Mouse (Mus musculus) urinary bladder, postnatal 4 days (tissue): ENCODE results near the gene Casp3.
"Not testable (repeated sequence)": the region's sequence is repeated elsewhere in the genome, so short reads cannot be mapped to it uniquely, and the experiment has no call there.

Source experiments
- DNase-seq, 2 experiments: peaks; one replicate each; pipeline ENCODE4 v3.0.0; 2021 to 2022; ENCODE audit warnings: low spot score in 2 of 2

Gene Casp3

GRCm38 (mm10) chr8:46616879-46617689 lies at the start of gene Casp3, which contains the start of gene Primpol:
Gene Casp3 (plus strand): TSS chr8:46617291.
Gene Primpol (minus strand): TSS chr8:46617212.
- DNase-seq, result peak; percentile 95 to 96

- no peak for DNase-seq
Observed at GRCm38 (mm10) chr8:46567946-46568345, 49.1 kb upstream of the Casp3 start.

DNA sequence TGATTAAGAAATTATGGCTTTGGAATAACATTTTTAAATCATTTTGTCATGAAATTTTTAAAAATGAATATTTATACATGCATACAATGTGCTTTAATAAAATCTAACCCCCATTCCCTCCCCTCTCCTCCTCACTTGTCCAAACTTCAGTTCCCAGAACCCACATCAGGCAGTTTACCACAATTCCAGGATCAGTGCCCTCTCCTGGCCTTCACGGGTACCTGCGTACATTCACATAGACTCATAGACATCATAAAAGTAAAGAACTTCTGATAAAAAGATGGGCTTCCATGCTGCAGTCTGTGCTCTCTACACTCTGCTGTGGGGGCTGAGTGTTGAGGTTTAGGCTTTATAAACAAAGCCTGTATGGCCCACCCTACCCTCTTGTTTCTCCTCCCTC lies 48.1 kb upstream of the Casp3 start:
- no peak for DNase-seq

GRCm38 (mm10) chr8:46569659-46570441 lies 47.2 kb upstream of the Casp3 start:
- no peak for DNase-seq

- DNase-seq, result no peak
Observed at GRCm38 (mm10) chr8:46570673-46571072, 46.4 kb upstream of the Casp3 start.

DNA sequence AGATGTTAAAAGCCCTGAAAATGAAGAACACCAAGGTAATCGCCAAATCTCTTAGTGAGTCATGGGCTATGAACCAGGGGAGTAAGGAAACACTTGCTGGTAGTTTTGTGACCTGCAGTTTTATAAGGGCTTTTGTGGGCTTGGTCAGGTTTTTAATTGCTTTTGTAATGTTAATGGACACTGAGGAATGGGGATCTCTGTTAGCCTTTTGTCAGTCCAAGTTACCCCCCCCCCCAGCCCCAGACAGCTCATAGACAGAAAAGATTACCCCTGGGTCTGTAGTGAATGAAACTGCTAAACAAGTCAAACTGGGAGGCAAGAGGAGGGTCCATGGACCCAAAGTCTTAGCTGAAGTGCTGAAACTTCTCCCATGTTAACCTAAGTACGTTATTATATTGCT lies 43.6 kb upstream of the Casp3 start:
- DNase-seq, result no peak

GRCm38 (mm10) chr8:46573964-46574363 lies 43.1 kb upstream of the Casp3 start:
- DNase-seq, result no peak

- DNase-seq, result no peak
Observed at GRCm38 (mm10) chr8:46578794-46579193, 38.3 kb upstream of the Casp3 start.

GRCm38 (mm10) chr8:46584328-46584727 lies 32.8 kb upstream of the Casp3 start:
- DNase-seq, result not testable (repeated sequence)

DNA sequence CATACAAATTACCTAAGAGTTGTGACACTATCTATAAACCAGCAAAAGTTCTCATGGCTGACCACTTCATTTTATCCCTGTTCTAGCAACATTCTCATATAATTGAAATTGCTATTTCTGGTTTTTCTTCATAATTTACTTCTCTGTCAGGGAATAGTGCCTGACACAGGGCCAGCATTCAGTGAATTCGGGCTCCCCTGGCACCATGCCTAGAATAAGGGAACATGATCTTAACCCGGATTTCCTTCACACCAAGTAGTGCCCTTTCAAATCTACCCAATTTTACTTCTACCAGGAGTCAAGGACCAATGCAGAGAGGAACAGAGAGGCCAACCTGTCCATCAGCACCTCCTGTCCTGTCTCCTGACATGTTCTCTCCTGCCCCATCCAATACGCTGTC lies 31.5 kb upstream of the Casp3 start:
- no peak for DNase-seq

- DNase-seq, result no peak
Observed at GRCm38 (mm10) chr8:46587911-46588310, 29.2 kb upstream of the Casp3 start.

DNA sequence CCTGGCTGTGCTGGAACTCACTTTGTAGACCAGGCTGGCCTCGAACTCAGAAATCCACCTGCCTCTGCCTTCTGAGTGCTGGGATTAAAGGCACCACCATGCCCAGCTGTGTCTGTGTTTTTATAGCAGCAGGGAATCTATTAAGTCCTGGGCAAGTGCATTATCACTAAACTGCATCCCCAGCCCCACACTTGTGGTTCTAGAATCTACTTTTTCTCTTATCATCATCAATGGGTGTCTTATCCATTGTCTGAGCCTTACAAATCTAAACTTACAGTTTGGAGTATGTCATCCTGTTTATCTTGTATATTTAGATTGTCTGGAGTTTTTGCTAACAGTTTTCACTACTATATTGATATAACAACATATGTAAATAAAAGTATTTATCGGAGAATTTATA lies 28.4 kb upstream of the Casp3 start:
- DNase-seq, result no peak

DNA sequence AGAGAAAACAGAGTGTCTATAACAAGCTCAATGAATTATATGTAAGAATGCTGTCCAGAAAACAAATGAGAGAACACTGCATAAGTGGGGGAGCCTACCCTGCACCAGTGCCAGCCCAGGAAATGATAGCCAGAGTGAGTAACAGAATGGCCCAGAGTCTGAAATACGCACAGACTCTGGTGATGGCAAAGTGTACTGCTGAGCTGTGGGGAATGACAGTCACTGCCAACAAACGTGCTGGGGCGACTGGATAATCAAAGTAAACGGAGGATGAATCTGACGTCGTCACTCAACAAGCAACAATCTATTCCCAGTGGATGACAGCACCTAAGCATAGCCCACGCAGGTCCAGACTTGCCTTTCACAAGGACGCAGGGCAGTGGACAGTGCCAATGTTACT lies 24.0 kb upstream of the Casp3 start:
- no peak for DNase-seq

GRCm38 (mm10) chr8:46593772-46594171 lies 23.3 kb upstream of the Casp3 start:
- no peak for DNase-seq

DNA sequence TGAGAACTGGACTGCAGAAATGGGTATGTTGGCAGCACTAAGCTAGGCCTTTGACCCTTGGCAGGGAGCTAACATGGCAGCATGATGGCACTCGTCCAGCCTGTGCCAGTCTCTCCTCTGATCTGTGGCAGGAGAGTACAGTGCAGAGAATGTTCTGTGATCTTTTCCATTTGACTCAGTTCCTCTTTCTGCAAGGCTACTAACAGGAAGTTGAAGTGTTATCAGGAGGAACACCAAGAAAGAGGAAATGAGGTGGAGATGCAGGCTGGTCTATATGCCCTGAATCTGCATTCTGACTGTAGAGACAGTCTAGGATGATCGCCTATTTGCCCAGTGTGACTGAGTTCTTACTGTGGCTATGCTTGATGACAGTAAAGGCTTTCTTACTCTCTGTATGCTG lies 21.5 kb upstream of the Casp3 start:
- no peak for DNase-seq

DNA sequence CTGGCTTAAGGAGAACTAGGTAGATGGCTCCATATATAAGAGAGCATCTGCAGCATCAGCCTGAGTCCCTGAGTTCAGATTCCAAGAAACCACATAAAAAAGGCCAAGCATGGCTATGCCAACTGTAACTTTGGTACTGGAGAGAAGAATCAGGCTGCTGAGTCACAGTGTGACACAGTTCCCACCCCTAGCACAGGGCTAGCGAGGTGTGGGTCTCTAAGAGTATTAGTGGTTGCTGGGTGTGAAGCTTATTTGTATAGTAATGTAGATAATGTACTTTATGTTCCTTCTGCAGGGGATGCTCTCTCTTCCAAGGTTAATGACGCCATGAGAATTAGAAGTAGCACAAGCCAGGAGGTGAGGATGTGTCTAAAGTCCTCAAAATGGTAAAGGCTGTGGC lies 20.6 kb upstream of the Casp3 start:
- no peak for DNase-seq

- DNase-seq, result no peak
Observed at GRCm38 (mm10) chr8:46597411-46597810, 19.7 kb upstream of the Casp3 start.

GRCm38 (mm10) chr8:46598114-46598513 lies 19.0 kb upstream of the Casp3 start:
- no peak for DNase-seq

DNA sequence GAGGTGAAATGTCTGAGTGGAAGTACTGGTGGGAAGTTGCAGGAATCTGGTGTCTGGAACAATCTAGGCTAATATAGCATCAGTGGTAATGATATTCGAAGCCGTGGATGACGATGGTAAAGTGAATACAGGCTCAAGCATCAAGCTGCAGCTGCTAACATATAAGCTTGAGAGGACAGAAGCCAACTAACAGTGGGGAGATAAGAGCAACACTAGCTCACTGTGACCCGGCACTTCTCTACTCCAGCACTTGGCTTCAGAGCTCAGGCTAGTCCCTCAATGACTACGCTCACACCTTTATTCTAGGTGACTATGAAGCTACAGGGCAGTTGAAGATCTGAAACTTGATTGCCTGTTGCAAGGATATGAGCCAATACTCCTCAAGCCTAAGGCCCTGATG lies 18.3 kb upstream of the Casp3 start:
- no peak for DNase-seq

DNA sequence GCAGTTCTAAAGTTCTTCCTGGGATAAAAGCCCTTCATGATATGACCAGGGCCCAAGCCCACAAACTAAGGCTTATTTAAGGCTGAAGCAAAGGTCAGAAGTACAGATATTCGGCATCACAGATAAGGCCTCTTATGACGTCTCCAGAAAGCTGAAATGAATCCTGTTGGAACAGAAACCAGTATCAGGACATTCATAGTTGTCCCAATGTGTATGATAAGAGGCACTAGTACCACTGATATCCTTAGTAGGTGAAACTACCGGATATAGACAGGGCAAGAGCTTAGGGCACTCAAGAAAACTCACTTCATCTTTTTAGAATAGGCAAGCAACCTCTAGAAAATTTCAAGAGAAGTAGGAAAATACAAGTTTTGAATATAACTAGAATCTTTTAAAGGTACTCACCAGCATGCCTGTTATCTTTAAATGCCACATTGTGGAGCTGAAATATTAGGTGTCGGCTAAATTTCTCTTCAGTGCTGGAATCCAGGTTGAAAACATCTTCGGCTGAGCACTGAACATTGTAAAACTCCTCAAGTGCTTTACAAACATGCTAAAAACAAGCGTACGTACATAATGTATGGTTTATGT lies 17.7 kb upstream of the Casp3 start:
- DNase-seq, result no peak

- DNase-seq, result no peak
Observed at GRCm38 (mm10) chr8:46600959-46601707, 16.0 kb upstream of the Casp3 start.

DNA sequence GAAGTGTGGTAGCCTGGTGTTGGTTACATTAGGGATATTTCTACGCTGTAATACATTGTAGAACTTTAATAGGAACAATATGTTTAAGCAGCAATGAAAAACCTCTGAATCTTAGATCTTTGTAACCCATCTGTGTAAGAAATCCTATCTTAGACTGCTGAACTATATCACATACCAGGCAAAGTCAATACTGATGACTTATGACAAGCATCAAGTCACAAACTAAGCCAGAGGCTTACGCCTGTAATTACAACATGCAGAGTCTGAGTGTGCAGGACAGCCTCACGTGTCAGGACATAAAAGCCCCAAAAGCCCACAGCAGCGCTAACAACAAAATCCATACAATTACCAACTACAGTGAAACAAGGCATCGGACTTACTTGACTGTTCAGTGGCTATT lies 13.5 kb upstream of the Casp3 start:
- DNase-seq, result no peak
